12 mouse cellular contexts compared by ENCODE assay signal in the genomic region with DNA sequence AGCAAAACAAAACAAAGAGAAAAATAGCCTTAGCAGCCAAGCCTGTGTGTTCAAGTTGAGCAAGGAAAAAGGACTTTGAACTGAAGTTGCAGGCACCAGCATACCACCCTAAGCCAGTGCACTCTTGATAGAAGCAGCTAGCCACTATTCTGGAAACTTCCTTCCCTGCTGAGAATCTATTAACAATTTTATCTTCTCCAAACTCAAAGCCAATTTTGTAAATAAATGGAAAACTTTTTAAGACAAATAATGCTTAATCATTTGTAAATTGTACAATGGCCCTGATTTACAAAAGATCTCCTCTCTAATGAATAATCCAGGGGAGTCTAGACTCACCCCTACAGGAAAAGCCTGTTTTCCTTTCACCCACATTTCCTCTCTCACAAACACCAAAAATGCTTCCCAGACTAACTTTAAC.
DNase-seq lines count a peak whose midpoint lies in the region; ATAC-seq and TF ChIP-seq lines count a peak whose summit lies in the region.
"Had no signal": no experiment of that assay in that cellular context is flagged by ENCODE, and none has a peak within 500 bp of the region (broad histone marks: within the 10 kb centered on the region; RNA-seq: fewer than 3 reads in every experiment).

No protein-coding gene starts in this region.

- intact Hi-C loops in heart, postnatal 25 days (cut with DNase I): no loop called here

- no peak overlapping the region for H3K4me2 ChIP-seq in midbrain, postnatal 0 days (ENCODE audit: low read depth, low read length, poor library complexity, severe bottlenecking)
- H3K4me2 ChIP-seq: embryonic facial prominence, embryonic 12.5 days had no signal

- peak overlapping the region; percentile 88; the same call in 1 of the 2 replicates for H3K27ac ChIP-seq in heart, embryonic 10.5 days
- peak overlapping the region; percentile 50; the same call in 1 of the 2 replicates for H3K27ac ChIP-seq in midbrain, embryonic 10.5 days (replicated peaks)
- H3K27ac ChIP-seq in midbrain, postnatal 0 days (ENCODE audit: low read depth, low read length): no peak overlapping the region
- H3K27ac ChIP-seq: embryonic facial prominence, embryonic 12.5 days had no signal

- H3K4me1 ChIP-seq in heart, embryonic 10.5 days: peaks cover 16% of the 10 kb centered on the region
- peaks cover 21% of the 10 kb centered on the region for H3K4me1 ChIP-seq in midbrain, embryonic 10.5 days
- no peaks in the 10 kb centered on the region for H3K4me1 ChIP-seq in midbrain, postnatal 0 days (ENCODE audit: insufficient read depth, low read length)

- no peaks in the 10 kb centered on the region for H3K36me3 ChIP-seq in heart, embryonic 10.5 days
- H3K36me3 ChIP-seq in midbrain, embryonic 10.5 days: no peaks in the 10 kb centered on the region
- H3K36me3 ChIP-seq in midbrain, postnatal 0 days (ENCODE audit: insufficient read depth, low read length): no peaks in the 10 kb centered on the region
- H3K36me3 ChIP-seq: embryonic facial prominence, embryonic 12.5 days had no signal

- no peak overlapping the region for H3K4me3 ChIP-seq in heart, embryonic 10.5 days
- H3K4me3 ChIP-seq in midbrain, embryonic 10.5 days: no peak overlapping the region
- no peak overlapping the region for H3K4me3 ChIP-seq in midbrain, postnatal 0 days (ENCODE audit: low read depth, low read length)
- H3K4me3 ChIP-seq: embryonic facial prominence, embryonic 12.5 days had no signal

- no peaks in the 10 kb centered on the region for H3K27me3 ChIP-seq in heart, embryonic 10.5 days (ENCODE audit: insufficient read depth, poor library complexity, severe bottlenecking)
- no peaks in the 10 kb centered on the region for H3K27me3 ChIP-seq in midbrain, embryonic 10.5 days (ENCODE audit: low read depth, poor library complexity, severe bottlenecking)
- no peaks in the 10 kb centered on the region for H3K27me3 ChIP-seq in midbrain, postnatal 0 days (ENCODE audit: insufficient read depth, low read length)
- H3K27me3 ChIP-seq: embryonic facial prominence, embryonic 12.5 days had no signal

- DNase-seq in heart, embryonic 10.5 days (ENCODE audit: low spot score): no peak
- no peak for DNase-seq in heart, postnatal 25 days (ENCODE audit: low spot score)
- DNase-seq in midbrain, embryonic 10.5 days (ENCODE audit: low spot score): no peak
- no peak for DNase-seq in midbrain, postnatal 0 days (ENCODE audit: low spot score)
- DNase-seq in kidney, postnatal 36 days: peak; percentile 47 to 82
- DNase-seq in B cell, adult 2 months: no peak
- no peak for DNase-seq in layer of hippocampus, adult 8-10 months (ENCODE audit: low spot score in 2 of 2)
- no peak for DNase-seq in frontal cortex, postnatal 14 days (ENCODE audit: low spot score in 2 of 2)
- DNase-seq: adrenal gland, adult 2 months; cerebellum, adult 18-20 months; gastrocnemius, postnatal 10 days had no signal

- TF ChIP-seq CTCF in midbrain, postnatal 0 days (IDR thresholded peaks at IDR 0.05): no peak

- H3K9me3 ChIP-seq in heart, embryonic 10.5 days: no peaks in the 10 kb centered on the region
- H3K9me3 ChIP-seq in midbrain, embryonic 10.5 days (replicated peaks): no peaks in the 10 kb centered on the region; the same call in 1 of the 2 replicates
- no peaks in the 10 kb centered on the region for H3K9me3 ChIP-seq in midbrain, postnatal 0 days (ENCODE audit: low read length)
- H3K9me3 ChIP-seq: embryonic facial prominence, embryonic 12.5 days had no signal

- H3K9ac ChIP-seq in midbrain, postnatal 0 days (replicated peaks; ENCODE audit: low read length, poor library complexity, severe bottlenecking): no peak overlapping the region
- H3K9ac ChIP-seq: embryonic facial prominence, embryonic 12.5 days had no signal

- ATAC-seq in midbrain, postnatal 0 days (ENCODE audit: low FRiP score): no peak

Comparison
In these comparisons a context has a peak if more than half of its experiments do, and no peak if none do; other contexts are left out.
1. DNase-seq: peak in kidney, postnatal 36 days (2 of 2); none in heart, embryonic 10.5 days (single experiment), heart, postnatal 25 days (single experiment), midbrain, embryonic 10.5 days (single experiment), midbrain, postnatal 0 days (single experiment), B cell, adult 2 months (0 of 2), layer of hippocampus, adult 8-10 months (0 of 2) and frontal cortex, postnatal 14 days (0 of 2).